Mouse (Mus musculus) forebrain, postnatal 0 days (tissue): ENCODE measurements around the gene Ctsw. TPM values are rescaled to one million over a fixed set of nuclear protein-coding genes. Genes with fewer than 3 reads are reported as not detected.
A peak's percentile ranks its signal among the peaks of the same experiment; 100 is the strongest.

Experiments
- ATAC-seq: fragments of 200-750 bp; cut with Nextera tagmentation; 2 replicates; pipeline ENCODE4 v1.8.0; 2017; ENCODE audit warnings: mild to moderate bottlenecking, moderate library complexity
- DNase-seq: peaks from one replicate; pipeline ENCODE4 v3.0.0-alpha.2; 2015
- H3K27ac ChIP-seq: fragments of 300-500 bp; sonication (generic); 2 replicates; pipeline ENCODE4 v1.5.1; 2014; ENCODE audit warnings: low read depth, mild to moderate bottlenecking, antibody characterized with exemption, low read length, moderate library complexity, mixed read lengths
- H3K27me3 ChIP-seq: fragments of 300-500 bp; sonication (generic); 2 replicates; pipeline ENCODE4 v1.6.1; 2014; ENCODE audit warnings: mild to moderate bottlenecking, low read length, mixed read lengths; ENCODE audit not compliant: insufficient read depth
- H3K36me3 ChIP-seq: fragments of 300-500 bp; sonication (generic); 2 replicates; pipeline ENCODE4 v1.6.1; 2014; ENCODE audit warnings: mild to moderate bottlenecking, moderate library complexity; ENCODE audit not compliant: insufficient read depth
- H3K4me1 ChIP-seq: fragments of 300-500 bp; sonication (generic); 2 replicates; pipeline ENCODE4 v1.6.1; 2014; ENCODE audit warnings: antibody characterized with exemption; ENCODE audit not compliant: insufficient read depth
- H3K4me2 ChIP-seq: fragments of 300-500 bp; sonication (generic); 2 replicates; pipeline ENCODE4 v1.6.1; 2014; ENCODE audit warnings: low read depth, mild to moderate bottlenecking, moderate library complexity
- H3K4me3 ChIP-seq: fragments of 300-500 bp; sonication (generic); 2 replicates; pipeline ENCODE4 v1.5.1; 2014; ENCODE audit warnings: low read depth, low read length, mixed read lengths
- H3K9ac ChIP-seq: fragments of 300-500 bp; sonication (generic); 2 replicates; pipeline ENCODE4 v1.6.1; 2014; ENCODE audit warnings: mild to moderate bottlenecking
- H3K9me3 ChIP-seq: fragments of 300-500 bp; sonication (generic); 2 replicates; pipeline ENCODE4 v1.6.1; 2016; ENCODE audit warnings: low read length
- CTCF ChIP-seq: sonication (generic); IDR thresholded peaks from 2 replicates; pipeline ENCODE4 v1.5.1; 2016; ENCODE audit warnings: antibody characterized with exemption, control low read depth, low read depth
- WGBS: fragments of 180-500 bp; shearing (Covaris S2); extraction: QIAGEN DNeasy Blood & Tissue Kit; methylation state at CpG from one replicate; pipeline ENCODE4 v1.1.7; 2014; 5-methylcytosine and 5-hydroxymethylcytosine counted together
- polyA plus RNA-seq: library from polyadenylated mRNA; unstranded; fragments of >200 nt; fragmentation: Nextera tagmentation; extraction: Ambion mirVana; gene quantifications from 2 replicates; pipeline ENCODE4 v1.2.1, GENCODE M21; 2015
- total RNA-seq: library from RNA; depleted of rRNA; stranded (reverse); fragments of >200 nt; gene quantifications from 2 replicates; pipeline ENCODE4 v1.2.3, GENCODE M21; 2014

Gene Ctsw
- total and polyA plus RNA-seq, 2 experiments from 2014 or later: 1.7 to 2.3 TPM

DNA sequence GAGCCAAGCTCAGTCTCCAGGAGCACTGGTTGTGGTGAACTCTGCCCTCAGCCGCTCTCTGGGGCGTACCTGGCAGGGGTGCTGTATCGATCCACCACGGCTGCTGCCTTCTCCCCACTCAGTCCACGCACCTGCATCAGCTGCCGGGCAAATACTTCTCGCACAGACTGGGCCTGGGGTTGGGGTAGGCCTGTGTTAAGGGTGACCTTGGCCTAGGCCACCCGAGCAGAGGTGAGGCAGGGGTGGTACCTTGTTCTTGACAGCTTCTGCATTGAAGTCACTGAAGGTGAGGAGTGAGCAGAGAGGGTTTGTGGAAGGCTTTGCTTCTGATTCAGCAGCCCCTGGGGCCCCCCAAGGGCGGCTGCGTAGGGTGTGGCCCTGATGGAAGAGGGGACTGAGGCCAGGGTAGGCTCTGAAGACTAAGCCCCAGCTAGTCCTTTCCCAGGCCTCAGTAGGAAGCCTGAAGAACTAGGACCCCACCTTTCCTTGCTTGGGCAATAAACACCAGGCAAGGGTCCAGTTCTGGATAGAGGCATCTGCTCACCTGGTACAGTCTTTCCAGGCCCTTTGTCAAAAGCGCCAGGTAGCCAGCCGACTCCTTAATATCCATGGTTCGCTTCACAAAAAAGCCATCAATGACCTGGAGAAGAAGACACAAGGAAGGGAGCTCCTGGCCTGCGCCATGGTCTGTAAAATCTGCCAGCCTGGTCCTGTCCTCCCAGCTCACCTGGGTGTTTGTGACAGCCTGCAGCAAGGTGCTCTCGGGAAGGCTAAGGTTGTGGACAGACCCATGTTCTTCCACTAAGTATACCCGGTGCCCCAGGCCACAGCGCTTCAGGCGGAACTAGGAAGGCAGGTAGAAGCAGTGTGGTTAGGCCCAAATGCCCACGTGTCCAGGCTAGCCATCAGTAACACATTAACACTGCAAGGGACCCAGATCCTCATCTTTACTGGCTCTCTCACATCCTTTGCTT is 15.4 kb upstream of the Ctsw start:
- Histone ChIP-seq H3K4me3 (no peak overlapping the region), H3K36me3 (peaks cover 69% of the 10 kb centered on the region), H3K27ac (no peak overlapping the region), H3K9ac (no peak overlapping the region), H3K9me3 (no peaks in the 10 kb centered on the region), H3K4me1 (no peaks in the 10 kb centered on the region), H3K4me2 (no peak overlapping the region), H3K27me3 (no peaks in the 10 kb centered on the region)
- no peak for TF ChIP-seq CTCF
- no peak for ATAC-seq
- 94% methylated on average over 19 of the region's 19 CpGs for WGBS
- no peak for DNase-seq

DNA sequence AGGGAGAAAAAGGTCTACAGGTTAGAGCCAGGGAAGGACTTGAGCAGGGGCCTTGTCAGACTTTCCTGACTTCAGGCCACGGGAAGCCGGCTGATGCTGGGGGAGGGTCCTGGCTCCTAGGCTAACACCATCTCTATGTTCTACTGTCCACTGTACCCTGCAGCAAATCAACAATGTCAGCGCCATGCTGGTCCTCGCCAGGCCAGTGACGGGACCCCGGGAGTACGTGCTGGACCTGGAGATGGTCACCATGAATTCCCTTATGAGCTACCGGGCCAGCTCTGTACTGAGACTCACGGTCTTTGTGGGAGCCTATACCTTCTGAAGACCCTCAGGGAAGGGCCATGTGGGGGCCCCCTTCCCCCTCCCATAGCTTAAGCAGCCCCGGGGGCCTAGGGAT is 13.1 kb upstream of the Ctsw start:
- Histone ChIP-seq H3K27me3 (no peaks in the 10 kb centered on the region), H3K9me3 (no peaks in the 10 kb centered on the region), H3K36me3 (peaks cover 70% of the 10 kb centered on the region), H3K9ac (no peak overlapping the region), H3K4me2 (no peak overlapping the region), H3K4me1 (no peaks in the 10 kb centered on the region), H3K27ac (no peak overlapping the region), H3K4me3 (no peak overlapping the region)
- TF ChIP-seq CTCF: no peak
- WGBS: 94% methylated on average over 10 of the region's 10 CpGs
- no peak for ATAC-seq
- DNase-seq: no peak

DNA sequence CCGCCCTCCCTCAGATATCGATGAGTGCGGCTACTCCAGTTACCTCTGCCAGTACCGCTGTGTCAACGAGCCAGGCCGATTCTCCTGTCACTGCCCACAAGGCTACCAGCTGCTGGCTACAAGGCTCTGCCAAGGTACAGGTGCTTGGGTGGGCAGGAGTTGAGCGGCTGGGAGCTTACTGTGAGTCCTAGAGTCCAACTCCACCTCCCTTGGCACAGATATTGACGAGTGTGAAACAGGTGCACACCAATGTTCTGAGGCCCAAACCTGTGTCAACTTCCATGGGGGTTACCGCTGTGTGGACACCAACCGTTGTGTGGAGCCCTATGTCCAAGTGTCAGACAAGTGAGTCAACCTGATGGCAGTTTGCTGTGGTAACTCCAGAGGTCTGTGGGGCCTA is 11.7 kb upstream of the Ctsw start:
- Histone ChIP-seq H3K4me3 (no peak overlapping the region), H3K4me2 (no peak overlapping the region), H3K4me1 (peaks cover 6% of the 10 kb centered on the region; the same call in 1 of the 2 replicates), H3K36me3 (peaks cover 56% of the 10 kb centered on the region), H3K9me3 (no peaks in the 10 kb centered on the region), H3K27me3 (no peaks in the 10 kb centered on the region), H3K27ac (no peak overlapping the region), H3K9ac (no peak overlapping the region)
- no peak for TF ChIP-seq CTCF
- ATAC-seq: no peak
- DNase-seq: no peak
- 92% methylated on average over 10 of the region's 10 CpGs for WGBS

DNA sequence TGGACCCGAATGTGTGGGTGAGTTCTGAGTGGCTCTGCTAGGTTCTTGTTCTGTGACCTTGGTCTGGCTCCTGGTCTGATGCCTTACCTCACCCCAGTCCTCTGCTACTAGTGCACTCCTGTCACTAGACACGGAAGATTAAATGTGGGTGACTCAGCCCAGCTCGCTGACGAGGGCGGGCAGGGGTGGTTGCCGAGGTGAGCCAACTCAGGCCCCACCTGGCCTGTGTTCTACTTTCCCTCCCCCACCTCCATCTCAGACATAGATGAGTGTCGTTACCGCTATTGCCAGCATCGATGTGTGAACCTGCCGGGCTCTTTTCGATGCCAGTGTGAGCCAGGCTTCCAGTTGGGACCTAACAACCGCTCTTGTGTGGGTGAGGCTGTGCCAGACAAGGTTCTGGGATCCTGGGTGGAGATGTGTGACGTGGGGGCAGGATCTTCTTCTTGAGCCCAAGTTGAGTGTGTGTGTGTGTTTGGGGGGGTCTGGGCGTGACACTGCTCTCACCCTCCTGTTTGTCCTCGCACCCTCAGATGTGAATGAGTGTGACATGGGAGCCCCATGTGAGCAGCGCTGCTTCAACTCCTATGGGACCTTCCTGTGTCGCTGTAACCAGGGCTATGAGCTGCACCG is 9.5 kb upstream of the Ctsw start:
- H3K4me1 ChIP-seq: peaks cover 6% of the 10 kb centered on the region; the same call in 1 of the 2 replicates

DNA sequence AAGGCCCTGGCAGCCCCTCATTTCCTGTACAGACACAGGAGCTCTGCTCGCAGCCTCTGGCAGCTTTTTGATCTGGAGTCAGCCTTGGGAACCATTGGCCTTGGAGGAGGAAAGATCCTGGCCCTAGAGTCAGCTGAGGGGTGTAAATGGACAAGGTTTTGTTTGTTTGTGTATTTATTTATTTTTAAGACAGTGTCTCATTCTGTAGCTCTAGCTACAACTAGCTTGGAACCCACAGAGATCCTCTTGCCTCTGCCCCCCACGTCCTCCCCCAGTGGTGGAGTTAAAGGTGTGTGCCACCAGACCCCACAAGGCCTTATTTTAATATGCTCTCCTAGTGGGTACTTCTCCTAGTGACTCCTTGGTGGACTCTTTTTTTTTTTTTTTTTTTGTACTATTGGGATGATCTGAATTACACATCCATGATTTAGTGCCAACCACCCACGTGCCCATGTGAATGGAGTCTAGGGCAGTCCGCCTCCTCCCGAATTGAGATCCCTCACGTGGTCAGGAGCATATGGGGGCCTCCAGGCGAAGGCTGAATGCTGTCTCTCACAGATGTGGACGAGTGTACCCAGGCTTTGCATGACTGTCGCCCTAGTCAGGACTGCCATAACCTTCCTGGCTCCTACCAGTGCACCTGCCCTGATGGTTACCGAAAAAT is 8.8 kb upstream of the Ctsw start:
- Histone ChIP-seq H3K4me3 (no peak overlapping the region), H3K9ac (no peak overlapping the region), H3K27ac (no peak overlapping the region), H3K4me2 (no peak overlapping the region), H3K4me1 (peaks cover 6% of the 10 kb centered on the region; the same call in 1 of the 2 replicates), H3K9me3 (no peaks in the 10 kb centered on the region), H3K36me3 (peaks cover 29% of the 10 kb centered on the region), H3K27me3 (no peaks in the 10 kb centered on the region)
- ATAC-seq: no peak
- no peak for TF ChIP-seq CTCF
- 84% methylated on average over 10 of the region's 10 CpGs for WGBS
- DNase-seq: no peak

More for the DNA sequence above, 9.5 kb upstream of the Ctsw start:
- Histone ChIP-seq H3K9ac (no peak overlapping the region), H3K9me3 (no peaks in the 10 kb centered on the region), H3K36me3 (peaks cover 36% of the 10 kb centered on the region), H3K4me2 (no peak overlapping the region), H3K27ac (no peak overlapping the region), H3K4me3 (no peak overlapping the region), H3K27me3 (no peaks in the 10 kb centered on the region)
- no peak for DNase-seq
- ATAC-seq: no peak
- WGBS: 86% methylated on average over 18 of the region's 18 CpGs
- TF ChIP-seq CTCF: no peak

DNA sequence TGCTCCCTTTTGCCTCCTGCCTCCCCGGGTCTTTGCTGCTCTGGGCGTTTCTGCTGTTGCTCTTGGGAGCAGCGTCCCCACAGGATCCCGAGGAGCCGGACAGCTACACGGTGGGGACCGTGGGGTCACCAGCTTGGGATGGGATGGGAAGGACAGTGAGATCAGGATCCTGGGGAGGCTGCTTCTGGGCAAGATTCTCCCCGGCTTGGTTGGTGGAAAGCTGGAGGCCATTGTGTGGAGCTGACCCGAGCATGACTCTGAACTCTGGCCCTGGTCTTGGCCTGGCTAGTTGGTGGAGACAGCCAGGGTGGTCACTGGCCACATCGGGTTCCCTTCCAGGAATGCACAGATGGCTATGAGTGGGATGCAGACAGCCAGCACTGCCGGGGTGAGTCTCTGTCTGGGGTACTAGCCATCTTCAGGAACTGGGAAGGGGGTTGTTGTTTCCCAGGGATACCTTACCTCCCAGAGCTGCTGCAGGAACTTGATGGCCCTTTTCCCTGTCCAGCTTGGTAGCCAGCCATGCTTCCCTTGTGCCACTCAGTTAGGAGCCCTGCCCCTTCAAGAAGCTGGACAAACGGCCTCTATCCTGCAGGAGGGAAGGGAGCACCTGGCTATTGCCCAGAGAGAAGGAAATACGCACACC is 6.9 kb upstream of the Ctsw start:
- peaks cover 14% of the 10 kb centered on the region; the same call in 1 of the 2 replicates for H3K36me3 ChIP-seq
- TF ChIP-seq CTCF: no peak
- ATAC-seq (peak; percentile 21), DNase-seq (no peak)
- peaks cover 6% of the 10 kb centered on the region; the same call in 1 of the 2 replicates for H3K4me1 ChIP-seq
- peak overlapping the region; percentile 56 for H3K4me3 ChIP-seq
- WGBS: 19% methylated on average over 13 of the region's 13 CpGs
- peak overlapping the region; percentile 97 for H3K4me2 ChIP-seq
- H3K27me3 ChIP-seq: no peaks in the 10 kb centered on the region
- H3K27ac ChIP-seq: peak overlapping the region; percentile 59
- H3K9me3 ChIP-seq: no peaks in the 10 kb centered on the region
- H3K9ac ChIP-seq: peak overlapping the region; percentile 76
